Mouse (Mus musculus) lung, adult 18-20 months (tissue): ENCODE data around the gene Vmn1r236.

Source experiments
- DNase-seq, 2 experiments: peaks; one replicate each; pipeline ENCODE4 v3.0.0; 2022; ENCODE audit warnings: mixed read lengths in 2 of 2

Vmn1r236 gene

GRCm38 (mm10) chr17:21282642-21283041 is at the start of gene Vmn1r236:
Vmn1r236 (plus strand) TSS chr17:21282942.
- DNase-seq = no peak

DNA sequence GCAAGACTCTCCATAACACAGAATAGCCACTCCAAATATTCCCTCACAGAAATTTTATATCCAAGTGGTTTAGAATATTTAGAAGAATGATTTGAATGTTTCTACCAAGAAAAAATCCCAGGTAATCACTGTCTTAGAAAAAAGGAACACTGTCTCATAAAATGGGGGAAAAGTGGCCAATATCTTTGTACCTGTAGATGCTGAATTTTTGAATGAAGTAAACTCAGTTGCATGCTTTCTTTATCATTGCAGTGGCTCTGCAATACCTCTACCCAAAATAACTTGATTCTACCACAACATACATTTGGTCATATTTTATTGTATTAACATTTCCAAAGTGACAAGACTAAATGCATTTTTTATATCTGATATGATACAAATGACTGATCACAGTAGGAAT is 26.6 kb upstream of the Vmn1r236 start, which contains the start of gene Vmn1r235:
Gene Vmn1r235 (plus strand): TSS at position 301 of the 400 bp plus-strand sequence.
- DNase-seq = no peak

GRCm38 (mm10) chr17:21272103-21272502 is 10.6 kb upstream of the Vmn1r236 start:
- peak in 1 of 2 experiments; percentile 43 for DNase-seq

GRCm38 (mm10) chr17:21284395-21284794 is 1.7 kb downstream of the Vmn1r236 start:
- no peak for DNase-seq

DNA sequence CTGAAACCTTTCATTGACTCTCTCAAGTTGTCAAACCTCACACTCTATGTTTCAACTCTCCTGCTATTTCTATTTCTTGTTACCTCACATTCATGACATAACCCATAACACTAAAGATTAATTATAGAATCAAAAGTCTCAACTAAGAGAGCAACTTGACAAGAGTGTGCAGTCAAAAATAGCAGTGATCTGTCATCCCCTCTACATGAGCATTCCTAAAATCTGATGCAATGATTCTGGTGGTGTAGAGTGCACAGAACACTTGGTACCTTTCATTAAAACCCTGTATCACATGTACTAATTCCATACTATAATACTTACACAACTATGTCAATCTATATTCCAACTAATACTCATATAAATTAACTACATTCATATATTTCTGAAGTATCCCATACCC is 7.0 kb downstream of the Vmn1r236 start:
- no peak for DNase-seq

DNA sequence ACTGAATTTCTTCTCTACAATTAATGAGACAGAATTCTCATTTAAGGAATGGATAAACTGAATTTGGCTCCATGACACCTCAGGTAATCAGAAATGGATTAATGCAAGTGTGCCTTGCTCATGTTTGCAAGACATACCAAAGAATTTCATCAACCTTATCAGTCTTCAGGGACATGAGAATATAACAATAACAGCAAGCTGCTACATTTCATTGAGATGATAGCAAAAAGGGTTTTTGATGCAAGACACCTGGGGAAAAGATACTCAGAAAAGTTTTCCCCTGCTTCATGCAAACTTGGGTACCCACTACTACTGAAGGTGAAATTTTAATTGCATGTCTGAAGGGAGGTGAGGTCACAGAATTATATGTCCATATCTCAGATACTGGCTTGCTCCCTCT is 28.8 kb downstream of the Vmn1r236 start, which contains the start of gene Vmn1r237:
Gene Vmn1r237 (plus strand): TSS at position 301 of the 400 bp plus-strand sequence.
- no peak for DNase-seq
